ENCODE assay signal across 35 mouse cellular contexts in the genomic region with DNA sequence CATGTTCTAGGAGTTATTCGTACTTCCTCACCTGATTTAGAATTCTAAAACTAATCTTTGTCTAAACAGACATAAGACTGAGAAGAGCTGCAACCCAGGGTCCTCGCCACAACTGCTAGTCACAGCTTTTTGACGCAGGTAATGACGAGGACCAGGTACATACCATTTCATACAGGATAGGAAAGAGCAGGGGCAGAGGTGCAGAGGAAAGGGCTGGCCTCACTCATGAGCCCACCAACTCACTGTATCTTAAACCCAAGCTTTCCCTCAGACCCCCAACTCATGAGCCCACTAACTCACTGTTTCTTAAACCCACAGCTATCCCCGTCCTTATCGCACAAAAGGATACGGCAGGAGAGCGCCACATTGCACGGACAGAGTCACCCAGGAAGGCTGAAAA. TPM values are rescaled to one million over a fixed set of nuclear protein-coding genes. Genes with fewer than 3 reads are reported as not detected.
"Had no signal": no experiment of that assay in that cellular context is flagged by ENCODE, and none has a peak within 500 bp of the region (broad histone marks: within the 10 kb centered on the region; RNA-seq: fewer than 3 reads in every experiment).

No protein-coding gene starts in this region.

- DNase-seq: cerebellum, adult 18-20 months; cerebellum, adult 2 months; cerebellum, adult 8-10 months; cerebellum, adult 9-10 months; cerebellum, adult 9-11 months; cerebellum, postnatal 10 days; cerebellum, postnatal 14 days; cerebellum, postnatal 25 days; cerebellum, postnatal 36 days; embryo, embryonic 11 days; forebrain, postnatal 0 days; gastrocnemius, adult 2 months; gastrocnemius, postnatal 10 days; gastrocnemius, postnatal 14 days; gastrocnemius, postnatal 25 days; gastrocnemius, postnatal 36 days; heart, adult 2 months had no signal

- H3K27me3 ChIP-seq: embryonic facial prominence, embryonic 12.5 days; embryonic facial prominence, embryonic 13.5 days; embryonic facial prominence, embryonic 15.5 days; forebrain, embryonic 12.5 days; forebrain, embryonic 13.5 days; forebrain, embryonic 15.5 days had no signal

- H3K4me2 ChIP-seq: embryonic facial prominence, embryonic 12.5 days; embryonic facial prominence, embryonic 13.5 days; embryonic facial prominence, embryonic 15.5 days; forebrain, embryonic 12.5 days; forebrain, embryonic 13.5 days; forebrain, embryonic 15.5 days had no signal

- H3K9me3 ChIP-seq: embryonic facial prominence, embryonic 10.5 days; embryonic facial prominence, embryonic 12.5 days; embryonic facial prominence, embryonic 13.5 days; embryonic facial prominence, embryonic 15.5 days; forebrain, embryonic 10.5 days; forebrain, embryonic 12.5 days; forebrain, embryonic 13.5 days; forebrain, embryonic 15.5 days had no signal

- H3K27ac ChIP-seq: embryonic facial prominence, embryonic 10.5 days; embryonic facial prominence, embryonic 12.5 days; embryonic facial prominence, embryonic 13.5 days; embryonic facial prominence, embryonic 15.5 days; forebrain, embryonic 10.5 days; forebrain, embryonic 12.5 days; forebrain, embryonic 13.5 days; forebrain, embryonic 15.5 days; gastrocnemius, adult 2 months; heart, adult 2 months had no signal

- ATAC-seq: forebrain, embryonic 13.5 days; forebrain, embryonic 14.5 days; forebrain, embryonic 15.5 days; forebrain, embryonic 16.5 days; forebrain, postnatal 0 days had no signal

- H3K4me1 ChIP-seq: embryonic facial prominence, embryonic 10.5 days; embryonic facial prominence, embryonic 12.5 days; embryonic facial prominence, embryonic 13.5 days; embryonic facial prominence, embryonic 15.5 days; forebrain, embryonic 10.5 days; forebrain, embryonic 12.5 days; forebrain, embryonic 13.5 days; forebrain, embryonic 15.5 days had no signal

- H3K9ac ChIP-seq: embryonic facial prominence, embryonic 12.5 days; embryonic facial prominence, embryonic 13.5 days; embryonic facial prominence, embryonic 15.5 days; forebrain, embryonic 12.5 days; forebrain, embryonic 13.5 days; forebrain, embryonic 15.5 days; forebrain, postnatal 0 days had no signal

- H3K4me3 ChIP-seq: embryonic facial prominence, embryonic 10.5 days; embryonic facial prominence, embryonic 12.5 days; embryonic facial prominence, embryonic 13.5 days; embryonic facial prominence, embryonic 15.5 days; erythroblast, embryonic 14.5 days; forebrain, embryonic 10.5 days; forebrain, embryonic 12.5 days; forebrain, embryonic 13.5 days; forebrain, embryonic 15.5 days; gastrocnemius, adult 2 months; heart, adult 2 months had no signal

RNA-seq across cellular contexts. Expression of gene Htr5a, which starts 58.6 kb away (rescaled TPM):
- total RNA-seq: common myeloid progenitor, adult 5-6 weeks; gastrocnemius, adult 18-20 months; gastrocnemius, adult 2 months; gastrocnemius, adult 8-10 months; gastrocnemius, postnatal 14 days; gastrocnemius, postnatal 25 days; gastrocnemius, postnatal 36 days; gastrocnemius, postnatal 4 days; heart, adult 2 months had no signal
- polyA plus RNA-seq: embryonic facial prominence, embryonic 10.5 days; embryonic facial prominence, embryonic 11.5 days; embryonic facial prominence, embryonic 13.5 days; embryonic facial prominence, embryonic 15.5 days; erythroblast, embryonic 14.5 days; forebrain, embryonic 10.5 days; forebrain, embryonic 11.5 days; gonadal fat pad, adult 2 months; heart, adult 2 months had no signal
